Mouse (Mus musculus) inflammation-experienced regulatory T-cells, adult 6 months (primary cell): ENCODE measurements around the gene Nhp2. TPM values are rescaled to one million over a fixed set of nuclear protein-coding genes. Genes with fewer than 3 reads are reported as not detected.
A peak's percentile ranks its signal among the peaks of the same experiment; 100 is the strongest.
"Not testable (repeated sequence)": the region's sequence is repeated elsewhere in the genome, so short reads cannot be mapped to it uniquely, and the experiment has no call there.

Experiments used
- ATAC-seq: one replicate; pipeline ENCODE4 v1.8.0; 2017
- polyA plus RNA-seq, 3 experiments: library from polyadenylated mRNA; unstranded; fragments of 100-300 nt; shearing (Covaris generic); gene quantifications; one replicate each; pipeline ENCODE4 v1.2.1; 2017

The Nhp2 gene
- polyA plus RNA-seq, 3 experiments from 2014 or later, result 100 to 149 (median 102) TPM

DNA sequence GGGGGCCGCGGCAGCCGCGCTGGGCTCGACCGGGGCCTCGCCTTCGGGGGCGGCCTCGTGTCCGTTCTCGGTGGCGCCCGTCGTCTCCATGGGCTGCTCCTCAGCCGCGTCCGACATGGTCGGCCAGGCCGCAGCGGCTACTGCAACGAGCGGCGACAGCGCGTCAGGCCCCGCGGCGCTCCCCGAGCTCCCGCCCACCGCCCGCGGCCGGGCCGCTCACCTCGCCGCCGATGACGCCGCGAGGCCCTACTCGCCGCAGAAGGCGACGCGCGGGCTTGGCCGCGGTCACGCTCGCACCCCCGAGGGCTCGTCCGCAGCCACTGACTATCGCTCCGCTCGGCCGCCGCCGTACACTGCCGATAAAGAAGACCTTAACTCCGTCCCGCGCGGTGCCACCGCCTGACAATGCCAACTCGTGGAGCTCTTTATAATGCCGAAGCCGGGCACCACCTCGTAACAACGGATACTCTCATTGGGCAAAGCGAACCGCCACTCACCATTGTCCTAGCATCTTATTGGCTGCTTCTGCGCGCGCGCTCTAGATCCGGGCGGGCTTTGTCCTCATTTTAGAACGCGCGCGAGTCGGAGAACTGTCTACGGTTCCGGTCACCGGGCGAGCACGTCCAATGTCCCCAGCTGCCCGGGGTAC lies 13.0 kb upstream of the Nhp2 start, which contains the start of gene Hnrnpab:
Gene Hnrnpab, minus strand, starts transcription at position 401 of the 649 bp plus-strand sequence.
- peak; percentile 86 for ATAC-seq

GRCm38 (mm10) chr11:51607096-51607738 lies 12.3 kb upstream of the Nhp2 start:
- no peak for ATAC-seq

DNA sequence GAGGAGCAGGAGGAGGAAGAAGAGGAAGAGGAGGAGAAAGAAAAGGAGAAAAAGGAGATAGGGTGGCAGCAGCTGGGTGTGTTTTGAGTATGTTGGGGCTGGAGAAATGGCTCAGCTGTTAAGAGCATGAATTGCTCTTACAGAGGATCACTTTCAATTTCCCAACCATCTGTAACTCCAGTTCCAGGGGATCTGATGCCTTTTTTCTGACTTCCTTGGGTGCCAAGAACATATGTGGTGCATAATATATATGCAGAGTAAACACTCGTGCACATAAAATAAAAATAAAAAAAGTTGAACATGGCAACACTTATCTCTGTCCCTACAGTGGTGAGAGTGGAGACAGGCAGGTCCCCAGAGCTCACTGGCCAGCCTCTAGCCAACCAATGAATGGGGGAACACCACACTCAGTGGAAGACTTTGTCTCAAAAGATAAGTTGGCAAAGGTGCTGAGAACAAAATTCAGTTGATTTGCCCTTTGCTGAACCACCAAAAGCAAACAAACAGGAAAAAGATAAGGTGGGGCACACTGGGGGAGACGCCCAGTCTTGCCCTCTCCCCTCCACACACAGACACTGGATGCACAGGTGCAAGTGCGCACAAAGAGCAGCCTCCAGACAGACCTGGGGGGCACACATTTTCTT lies 10.1 kb upstream of the Nhp2 start:
- no peak for ATAC-seq

GRCm38 (mm10) chr11:51609940-51610339 lies 9.6 kb upstream of the Nhp2 start:
- not testable (repeated sequence) for ATAC-seq

DNA sequence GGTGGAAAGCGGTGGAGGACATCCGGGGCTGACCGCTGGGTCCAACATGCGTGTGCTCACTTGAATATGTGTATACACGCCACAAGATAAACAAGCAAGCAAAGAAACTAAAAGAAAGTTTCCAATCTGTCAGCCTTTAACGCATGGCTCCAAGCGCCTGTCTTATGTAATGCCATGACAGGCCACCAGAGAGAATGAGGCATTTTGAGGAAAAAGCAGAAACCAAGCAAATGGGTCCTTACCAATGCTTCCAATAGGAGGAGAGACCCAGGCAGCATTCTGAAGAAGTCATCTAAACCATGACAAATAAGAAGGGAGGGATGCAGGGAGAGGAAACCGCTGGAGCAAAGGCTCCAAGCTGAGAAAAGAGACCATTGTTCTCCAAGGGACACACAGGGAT lies 5.3 kb upstream of the Nhp2 start:
- ATAC-seq, result no peak

DNA sequence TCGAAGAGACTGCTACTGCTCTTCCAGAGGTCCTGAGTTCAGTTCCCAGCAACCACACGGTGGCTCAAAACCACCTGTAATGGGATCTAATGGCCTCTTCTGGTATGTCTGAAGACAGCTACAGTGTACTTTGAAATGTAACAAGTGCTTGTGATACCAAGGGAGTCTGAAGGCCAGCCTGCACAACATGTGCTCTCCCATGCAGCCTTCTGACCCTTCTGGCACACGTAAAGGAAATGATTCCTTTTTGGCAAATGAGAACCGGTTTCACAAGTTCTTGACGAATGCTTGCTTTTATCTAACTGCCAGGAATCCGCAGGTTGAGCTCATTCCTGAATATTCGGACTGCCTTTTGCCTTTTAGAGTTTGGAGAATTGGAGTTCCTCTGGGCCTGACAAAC lies 4.4 kb upstream of the Nhp2 start:
- no peak for ATAC-seq

DNA sequence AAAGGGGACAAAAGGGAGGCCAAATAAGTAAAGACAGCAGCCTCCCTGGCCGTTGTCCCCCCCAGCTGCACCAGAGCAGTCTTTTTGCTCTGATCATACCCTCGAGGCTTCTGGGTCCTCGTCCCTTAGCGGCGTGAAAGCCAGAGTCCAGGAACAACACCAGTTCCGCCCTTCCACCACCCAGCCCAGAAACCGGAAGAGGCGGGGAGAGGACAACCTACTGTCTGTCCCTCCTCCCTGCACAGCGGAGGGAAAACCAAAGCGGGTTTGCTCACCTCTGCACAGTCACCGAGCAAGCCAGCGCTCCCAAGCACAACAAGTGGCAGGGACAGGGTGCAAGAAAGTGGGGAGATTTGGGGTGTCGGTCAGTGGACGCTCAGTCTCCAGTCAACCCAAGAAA lies 3.9 kb upstream of the Nhp2 start:
- peak; percentile 69 for ATAC-seq

DNA sequence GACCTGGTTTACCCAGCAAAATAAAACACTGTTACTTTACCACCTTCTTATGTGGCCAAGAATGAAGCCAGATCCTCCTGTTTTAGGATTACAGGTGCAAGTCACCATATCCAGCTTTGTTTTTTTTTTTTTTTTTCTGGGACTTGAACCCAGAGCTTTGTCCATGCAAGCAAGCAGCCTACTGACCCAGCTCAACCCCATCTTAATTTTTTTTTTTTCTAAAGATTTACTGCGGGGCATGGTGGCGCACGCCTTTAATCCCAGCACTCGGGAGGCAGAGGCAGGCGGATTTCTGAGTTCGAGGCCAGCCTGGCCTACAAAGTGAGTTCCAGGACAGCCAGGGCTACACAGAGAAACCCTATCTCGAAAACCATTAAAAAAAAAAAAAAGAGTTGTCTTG lies 3.4 kb upstream of the Nhp2 start:
- ATAC-seq, result not testable (repeated sequence)

DNA sequence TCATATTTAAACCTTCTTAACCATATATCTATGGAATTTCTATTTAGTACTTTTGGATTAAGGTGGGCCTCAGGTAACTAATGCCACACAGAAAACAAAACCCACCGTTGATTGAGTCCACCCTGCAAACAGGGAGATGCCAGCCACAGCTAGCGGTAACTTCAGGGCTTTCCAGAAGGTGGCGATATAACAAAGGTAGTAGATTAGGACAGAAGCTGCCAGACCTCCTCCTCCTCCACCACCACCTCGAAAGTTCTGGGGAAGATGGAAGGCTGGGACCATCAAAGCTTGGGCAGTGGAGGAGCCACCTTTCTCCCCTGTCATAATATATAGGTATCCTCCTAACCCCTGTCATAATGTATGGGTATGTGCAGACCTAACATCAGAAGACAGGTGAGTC lies 1.8 kb upstream of the Nhp2 start:
- ATAC-seq, result peak; percentile 22

DNA sequence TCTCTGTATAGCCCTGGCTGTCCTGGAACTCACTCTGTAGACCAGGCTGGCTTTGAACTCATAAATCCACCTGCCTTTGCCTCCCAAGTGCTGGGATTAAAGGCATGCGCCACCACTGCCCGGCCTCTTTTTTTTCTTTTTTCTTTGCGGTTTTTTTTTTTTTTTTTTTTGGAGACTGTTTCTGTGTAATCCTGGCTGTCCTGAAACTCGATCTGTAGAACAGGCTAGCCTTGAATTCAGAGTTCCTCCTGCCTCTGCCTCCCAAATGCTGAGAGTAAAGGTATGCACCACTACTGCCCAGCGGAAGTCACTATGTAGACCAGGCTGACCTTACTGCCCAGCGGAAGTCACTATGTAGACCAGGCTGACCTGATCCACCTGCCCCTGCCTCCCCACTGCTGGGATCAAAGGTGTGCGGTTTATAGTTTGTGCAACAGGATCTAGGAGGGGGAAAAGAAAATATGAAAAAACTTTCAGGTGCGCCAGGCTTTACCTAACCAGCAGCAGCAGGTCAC lies 584 bp upstream of the Nhp2 start:
- no peak for ATAC-seq

- no peak for ATAC-seq
These were observed 549 bp downstream of the Nhp2 start for GRCm38 (mm10) chr11:51620084-51620483.

DNA sequence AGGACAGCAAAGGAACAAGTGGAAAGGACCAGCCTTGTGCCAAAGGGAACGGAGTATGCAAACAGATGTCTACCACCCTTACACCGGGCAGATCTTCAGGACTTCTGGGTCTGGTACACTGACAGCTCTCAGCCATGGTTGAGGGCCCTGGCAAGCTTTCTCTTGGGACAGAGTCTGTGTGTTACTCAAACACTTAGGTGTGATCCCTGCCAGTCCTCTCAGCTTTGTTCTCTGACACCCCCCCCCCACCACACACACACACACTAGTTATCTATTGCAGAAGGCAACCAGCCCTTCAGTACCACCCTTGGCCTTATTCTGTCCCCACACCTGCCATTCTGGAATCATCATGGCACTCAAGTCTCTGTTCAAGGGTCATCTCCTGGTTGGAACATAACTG lies 2.2 kb downstream of the Nhp2 start:
- no peak for ATAC-seq

DNA sequence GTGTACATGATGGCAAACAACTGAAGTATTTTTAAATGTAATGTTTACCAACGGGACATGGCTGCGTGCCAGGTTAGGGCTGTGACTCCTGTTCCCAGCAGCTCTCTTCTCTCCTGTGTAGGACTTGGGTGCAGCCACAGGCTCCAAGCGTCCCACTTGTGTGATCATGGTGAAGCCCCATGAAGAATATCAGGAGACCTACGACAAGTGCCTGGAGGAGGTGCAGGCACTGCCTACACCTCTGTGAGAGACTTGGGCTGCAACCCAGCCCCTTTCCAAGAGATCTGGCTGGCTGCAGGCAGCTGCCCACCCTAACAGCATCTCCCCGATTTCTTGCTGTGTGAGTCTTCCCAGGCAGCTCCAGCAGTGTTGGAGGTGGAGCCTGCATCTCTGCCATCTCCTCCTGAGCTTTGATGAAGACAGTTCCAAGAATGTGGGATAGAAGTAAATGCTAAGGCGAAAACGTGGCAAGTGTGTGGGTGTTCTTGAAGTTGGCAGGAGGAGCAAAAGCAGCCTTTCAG lies 3.5 kb downstream of the Nhp2 start:
- no peak for ATAC-seq

DNA sequence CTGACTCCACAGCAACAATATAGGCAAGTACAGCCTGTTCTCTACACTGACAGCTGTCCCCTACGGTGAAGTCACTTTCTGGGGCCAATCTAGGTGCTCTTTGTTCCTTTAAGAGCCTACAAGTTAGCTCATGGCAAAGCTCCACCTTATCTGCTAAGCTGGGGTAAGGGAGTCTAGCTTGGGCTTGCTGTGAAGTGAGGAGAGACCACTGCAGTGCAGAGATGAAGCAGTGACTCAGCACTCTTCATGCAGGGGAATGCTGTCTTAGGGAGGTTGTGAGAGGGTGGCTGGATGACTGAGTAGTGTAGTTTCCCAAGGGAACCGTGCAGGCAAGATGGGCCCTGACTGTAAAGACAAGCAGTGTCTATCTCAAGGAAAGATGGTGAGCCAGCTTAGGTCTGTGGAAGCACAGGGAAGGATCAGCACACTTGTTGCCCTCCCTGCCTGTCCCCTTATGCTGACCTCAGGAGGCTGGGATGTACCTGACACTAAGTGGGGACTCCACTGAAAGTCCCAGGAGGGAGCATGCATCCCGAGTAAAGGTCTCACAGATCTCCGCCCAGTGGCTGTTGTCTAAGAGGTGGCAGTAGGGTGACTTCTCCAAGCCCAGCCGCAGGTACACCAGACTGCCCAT lies 5.8 kb downstream of the Nhp2 start:
- ATAC-seq, result no peak

DNA sequence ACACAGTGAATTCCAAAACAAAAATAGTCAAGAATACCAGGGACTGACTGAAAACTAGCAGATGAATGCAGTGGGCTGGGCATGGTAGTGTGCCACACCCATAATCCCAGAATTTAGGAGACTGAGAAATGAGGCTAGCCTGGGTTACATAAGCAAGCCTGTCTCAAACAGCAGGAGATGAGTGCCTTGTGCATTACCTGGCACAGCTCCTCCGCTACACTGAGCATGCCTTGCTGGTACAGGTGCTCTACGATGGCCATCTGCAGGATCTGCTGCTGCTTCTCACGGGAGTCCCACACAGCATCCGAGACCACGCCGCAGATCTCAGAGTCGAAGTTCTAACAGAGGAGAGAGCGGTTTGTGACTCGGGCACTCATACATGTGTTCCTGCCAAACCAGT lies 7.9 kb downstream of the Nhp2 start:
- no peak for ATAC-seq

DNA sequence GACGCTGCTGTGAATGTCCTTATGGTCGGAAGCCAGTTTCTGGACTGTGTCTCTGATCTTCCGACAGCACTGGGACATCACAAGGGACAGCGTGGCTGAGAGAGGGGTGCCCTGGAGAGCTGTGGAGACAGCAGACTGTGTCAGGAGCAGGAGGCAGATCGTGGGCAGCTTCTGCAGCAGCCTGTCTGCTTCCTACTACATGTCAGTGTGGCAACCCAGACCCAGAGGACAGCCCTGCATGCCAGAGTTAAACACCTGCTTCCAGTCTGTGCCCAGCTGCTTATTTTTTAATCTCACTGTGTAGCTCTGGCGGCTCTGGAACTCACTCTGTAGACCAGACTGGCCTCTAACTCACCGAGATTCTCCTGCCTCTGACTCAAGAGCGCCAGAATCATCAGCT lies 8.4 kb downstream of the Nhp2 start:
- ATAC-seq, result no peak

DNA sequence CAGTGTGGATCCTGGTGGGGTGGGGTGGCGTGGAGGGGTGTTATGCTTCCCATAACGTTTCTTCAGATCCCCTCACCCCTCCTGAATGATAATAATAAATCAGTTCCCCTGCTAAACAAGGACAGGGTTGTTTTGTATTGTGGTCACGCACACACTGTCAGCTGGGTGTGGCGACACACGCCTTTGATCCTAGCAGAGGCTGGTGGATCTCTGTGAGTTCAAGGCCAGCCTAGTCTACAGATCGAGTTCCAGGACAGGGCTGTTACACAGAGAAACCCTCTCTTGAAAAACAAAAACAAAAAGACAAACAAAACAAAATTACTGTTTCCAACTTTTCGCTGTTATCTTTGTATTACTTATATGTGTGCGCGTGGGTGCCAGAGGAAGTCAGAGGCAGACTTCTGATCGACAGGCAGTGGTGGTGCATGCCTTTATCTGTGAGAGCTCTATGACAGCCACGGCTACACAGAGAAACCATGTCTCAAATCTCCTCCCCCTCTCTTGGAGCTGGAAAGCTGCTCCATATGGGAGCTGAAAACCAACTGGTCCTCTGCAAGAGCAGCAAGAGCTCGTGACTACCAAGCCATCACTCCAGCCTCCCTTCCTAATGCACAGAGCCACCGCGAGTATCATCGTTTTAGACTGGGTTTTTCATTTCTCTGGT lies 10.2 kb downstream of the Nhp2 start:
- ATAC-seq, result no peak

DNA sequence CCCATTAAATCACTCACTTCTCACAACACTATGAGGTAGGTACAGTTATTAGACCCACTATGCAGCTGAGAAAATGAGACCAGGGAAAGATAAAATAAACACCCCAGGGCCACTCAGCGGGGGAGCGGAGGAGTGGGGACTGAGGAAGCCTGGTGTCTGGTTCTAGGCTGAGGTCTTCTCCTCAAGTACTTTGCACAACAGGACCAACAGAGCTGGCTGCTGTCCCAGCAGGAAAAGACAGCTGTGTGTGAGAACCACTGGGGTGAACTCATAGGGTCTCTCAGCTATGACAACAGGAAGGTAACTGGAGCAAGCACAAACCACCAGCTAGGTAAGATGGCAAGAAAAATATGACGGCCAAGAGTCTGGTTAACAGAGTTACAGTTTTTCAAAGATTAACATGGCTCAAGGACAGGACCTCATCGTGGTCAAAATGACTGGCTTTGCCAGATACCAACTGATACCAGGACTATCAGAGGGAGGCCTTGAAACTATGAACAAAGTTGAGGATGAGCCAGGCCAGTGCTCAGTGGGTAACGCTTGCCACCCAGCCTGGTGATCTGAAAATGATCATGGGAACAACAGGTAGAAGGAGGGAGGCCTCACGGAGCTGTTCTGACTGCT lies 12.7 kb downstream of the Nhp2 start:
- no peak for ATAC-seq

- not testable (repeated sequence) for ATAC-seq
These were observed 13.7 kb downstream of the Nhp2 start for GRCm38 (mm10) chr11:51633200-51633599.

DNA sequence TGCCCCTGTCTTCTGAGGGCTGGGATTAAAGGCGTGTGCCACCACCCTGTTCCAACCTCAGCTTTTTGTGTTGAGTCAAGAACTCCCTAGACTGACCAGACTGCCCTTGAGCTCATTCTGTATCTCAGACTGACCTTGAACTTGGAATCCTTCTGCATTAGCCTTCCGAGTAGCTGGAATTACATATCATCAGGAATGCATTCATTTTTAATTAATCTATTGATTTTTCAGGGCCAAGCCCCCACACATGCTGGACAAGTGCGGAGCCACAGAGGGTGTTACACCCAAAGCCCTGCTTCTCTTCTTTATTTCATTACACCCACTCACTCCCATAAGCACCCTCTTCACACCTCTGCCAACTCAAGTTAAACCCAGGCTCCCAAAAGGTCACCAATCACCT lies 14.2 kb downstream of the Nhp2 start:
- ATAC-seq, result no peak

GRCm38 (mm10) chr11:51635127-51635524 lies 15.6 kb downstream of the Nhp2 start:
- no peak for ATAC-seq
